Mouse (Mus musculus): ENCODE measurements around the gene Ggct.

The Ggct gene

DNA sequence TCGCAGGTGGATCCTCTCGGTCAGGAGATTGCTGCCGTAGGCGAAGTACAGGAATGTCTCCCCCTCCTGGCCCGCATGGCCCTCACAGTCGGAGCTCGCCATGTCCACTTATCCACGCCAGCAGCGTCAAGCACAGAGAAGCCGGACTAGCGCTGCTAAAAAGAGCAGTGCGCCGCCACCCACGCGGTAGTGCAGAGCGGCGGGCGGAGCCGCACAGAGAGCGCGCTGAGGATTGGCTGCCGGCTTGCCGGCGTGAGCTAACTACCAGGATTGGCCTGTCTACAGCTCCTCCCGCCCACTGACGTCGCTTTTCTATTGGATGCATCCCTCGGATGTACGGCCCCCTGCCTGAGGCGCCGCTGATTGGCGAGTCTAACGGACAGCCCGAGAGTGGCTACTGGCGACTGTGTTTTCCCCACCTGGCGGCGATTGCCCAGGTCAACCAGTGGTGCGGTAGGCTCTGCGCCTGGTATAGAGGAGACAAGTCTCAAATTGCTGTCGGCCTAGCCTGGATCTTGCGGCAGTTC, at the start of gene Ggct:
Gene Ggct (minus strand): TSS at position 217 of the 527 bp plus-strand sequence.
- DNase-seq (ENCODE audit: low read depth, low spot score): peak; percentile 93

DNA sequence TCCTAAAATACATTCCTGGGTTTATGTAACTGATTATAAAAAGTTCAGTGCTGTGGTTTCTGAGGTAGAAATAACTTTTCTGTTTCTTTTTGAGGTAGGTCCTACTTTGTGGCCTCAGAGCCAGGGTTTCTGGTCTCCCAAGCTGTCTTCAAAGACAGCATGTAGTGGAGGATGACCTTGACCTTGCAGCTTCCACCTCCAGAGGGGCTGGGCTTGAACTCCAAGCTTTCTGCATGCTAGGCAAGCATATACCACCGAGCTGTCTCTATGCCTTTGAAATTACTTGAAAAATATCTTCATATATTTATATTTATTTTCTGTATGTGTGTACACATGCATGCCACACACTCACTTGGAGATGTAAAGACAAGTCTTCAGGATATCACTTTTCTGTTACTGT, 47.3 kb upstream of the Ggct start:
- peak; percentile 15 for DNase-seq (ENCODE audit: low read depth, low spot score)

- peak; percentile 27 for DNase-seq (ENCODE audit: low read depth, low spot score)
Measured at GRCm38 (mm10) chr6:55039446-55039783, 46.7 kb upstream of the Ggct start.

- DNase-seq (ENCODE audit: low read depth, low spot score): peak; percentile 78
Measured at GRCm38 (mm10) chr6:55038671-55039445, 46.1 kb upstream of the Ggct start.

- peak; percentile 85 for DNase-seq (ENCODE audit: low read depth, low spot score)
Measured at GRCm38 (mm10) chr6:55037799-55038670, 45.3 kb upstream of the Ggct start, which contains the start of gene Gars. TSS of gene Gars (plus strand) at chr6:55038007.

DNA sequence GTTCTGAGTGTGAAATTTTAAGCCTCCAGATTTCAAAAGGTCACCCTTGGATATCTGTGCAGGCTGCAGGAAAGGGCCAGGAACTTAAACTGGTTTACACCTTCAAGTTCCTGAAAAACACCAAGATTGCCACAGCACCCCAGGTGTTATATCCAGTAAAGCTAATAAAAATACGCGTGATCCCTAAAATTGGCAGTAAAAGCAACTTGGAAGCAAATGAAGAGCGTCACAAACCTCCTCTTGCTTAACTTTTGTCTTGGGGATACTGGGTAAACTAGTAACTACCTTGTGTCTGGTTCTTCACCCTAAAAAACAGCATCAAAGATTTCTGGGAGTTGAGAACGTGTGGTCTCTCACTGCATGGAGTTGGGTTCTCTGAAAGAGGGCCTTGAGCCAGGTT, 44.0 kb upstream of the Ggct start:
- DNase-seq (ENCODE audit: low read depth, low spot score): no peak

- DNase-seq (ENCODE audit: low read depth, low spot score): no peak
Measured at GRCm38 (mm10) chr6:55027642-55028041, 34.9 kb upstream of the Ggct start.

DNA sequence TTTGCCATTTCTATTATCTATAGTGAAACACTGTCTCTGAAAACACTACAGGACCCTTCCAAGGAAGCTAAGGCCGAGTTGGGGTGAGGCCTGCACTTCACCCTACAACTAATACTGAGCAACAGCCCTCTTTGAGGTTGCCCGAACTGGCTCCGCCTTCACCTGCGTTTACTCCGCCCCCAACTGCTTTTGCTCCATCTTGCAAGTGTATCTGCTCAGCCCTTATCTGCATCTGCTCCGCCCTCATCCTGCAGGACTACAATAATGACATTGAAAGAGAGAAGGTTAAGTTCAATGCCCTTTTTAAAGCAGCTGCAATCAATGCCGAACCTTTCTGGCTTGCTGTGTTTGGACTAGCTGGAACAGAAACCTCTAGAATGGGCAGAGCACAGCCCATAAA, 29.1 kb upstream of the Ggct start:
- no peak for DNase-seq (ENCODE audit: low read depth, low spot score)

DNA sequence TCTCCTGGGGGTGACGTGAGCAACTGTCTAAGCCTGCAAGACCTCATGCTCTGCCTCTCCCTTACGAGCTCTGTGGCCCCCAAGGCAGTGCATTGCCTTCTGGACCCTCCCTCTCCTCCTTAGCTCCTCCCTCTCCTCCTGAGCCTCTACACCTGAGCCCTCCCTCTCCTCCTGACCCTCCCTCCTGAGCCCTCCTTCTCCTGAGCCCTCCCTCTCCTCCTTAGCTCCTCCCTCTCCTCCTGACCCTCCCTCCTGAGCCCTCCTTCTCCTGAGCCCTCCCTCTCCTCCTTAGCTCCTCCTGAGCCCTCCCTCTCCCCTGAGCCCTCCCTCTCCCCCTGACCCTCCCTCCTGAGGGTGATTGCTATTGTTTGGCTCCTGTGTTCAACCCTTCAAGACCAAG, 25.7 kb upstream of the Ggct start:
- no peak for DNase-seq (ENCODE audit: low read depth, low spot score)

DNA sequence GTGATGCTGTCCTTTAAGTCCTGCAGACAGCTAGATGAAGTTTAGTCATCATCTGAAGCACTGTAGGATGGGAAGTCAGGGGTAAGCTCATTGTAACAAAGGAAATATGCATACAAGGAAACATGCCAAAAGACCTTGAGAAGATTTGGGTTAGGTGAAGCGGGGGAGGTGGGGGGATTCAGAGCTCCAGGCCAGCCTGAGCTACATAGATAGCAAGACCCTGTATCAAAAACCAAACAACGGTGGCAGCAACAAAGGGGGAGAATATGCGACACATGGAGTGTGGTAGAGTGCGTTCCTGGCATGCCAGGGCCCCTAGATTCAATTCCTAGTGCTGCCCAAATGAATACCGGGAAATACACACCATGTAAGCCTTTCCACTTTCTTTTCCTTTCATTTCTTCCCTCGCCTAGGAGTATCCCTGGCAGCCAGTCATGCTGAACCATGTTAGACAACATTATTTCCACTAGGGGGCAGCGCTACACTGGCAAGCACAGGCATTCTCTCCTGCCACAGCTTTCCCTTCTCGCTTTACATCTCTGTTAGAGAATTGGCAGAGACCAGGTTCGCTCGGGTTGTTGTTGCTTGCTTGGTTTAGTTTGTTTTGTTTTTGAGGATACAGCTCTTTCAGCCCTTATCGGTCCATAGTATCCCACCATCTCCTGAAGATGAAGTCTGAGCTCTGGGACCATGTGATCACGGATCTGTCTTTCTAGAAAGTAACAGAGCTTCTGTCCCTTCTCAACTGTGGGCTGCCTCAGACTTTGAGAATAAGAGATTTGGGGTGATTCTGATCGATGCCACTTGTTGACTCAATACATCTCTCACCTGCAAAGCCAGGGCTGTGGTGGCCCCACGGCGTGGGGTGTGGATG, 24.2 kb upstream of the Ggct start:
- peak; percentile 96 for DNase-seq (ENCODE audit: low read depth, low spot score)

GRCm38 (mm10) chr6:55016236-55016635, 23.5 kb upstream of the Ggct start:
- DNase-seq (ENCODE audit: low read depth, low spot score): peak; percentile 71

DNA sequence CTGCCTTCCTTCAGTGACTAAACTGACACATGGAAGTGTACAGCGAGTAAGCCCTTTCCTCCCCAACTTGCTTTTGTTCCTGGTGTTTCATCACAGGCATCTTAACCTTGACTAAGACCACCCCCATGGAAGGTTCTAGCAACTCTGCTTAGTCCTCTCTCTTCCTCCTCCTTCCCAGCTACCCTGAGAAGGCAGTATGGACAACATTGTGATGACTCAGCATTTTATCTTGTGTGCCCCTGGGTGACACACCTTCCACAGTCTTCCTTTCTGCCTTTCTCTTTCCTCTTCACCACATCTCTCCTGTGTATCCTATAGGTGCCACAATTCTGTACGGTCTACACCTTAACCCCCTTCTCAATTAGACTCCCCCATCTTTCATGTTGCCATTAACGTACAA, 21.4 kb upstream of the Ggct start:
- DNase-seq (ENCODE audit: low read depth, low spot score): no peak

GRCm38 (mm10) chr6:55012516-55012915, 19.8 kb upstream of the Ggct start:
- DNase-seq (ENCODE audit: low read depth, low spot score): no peak

DNA sequence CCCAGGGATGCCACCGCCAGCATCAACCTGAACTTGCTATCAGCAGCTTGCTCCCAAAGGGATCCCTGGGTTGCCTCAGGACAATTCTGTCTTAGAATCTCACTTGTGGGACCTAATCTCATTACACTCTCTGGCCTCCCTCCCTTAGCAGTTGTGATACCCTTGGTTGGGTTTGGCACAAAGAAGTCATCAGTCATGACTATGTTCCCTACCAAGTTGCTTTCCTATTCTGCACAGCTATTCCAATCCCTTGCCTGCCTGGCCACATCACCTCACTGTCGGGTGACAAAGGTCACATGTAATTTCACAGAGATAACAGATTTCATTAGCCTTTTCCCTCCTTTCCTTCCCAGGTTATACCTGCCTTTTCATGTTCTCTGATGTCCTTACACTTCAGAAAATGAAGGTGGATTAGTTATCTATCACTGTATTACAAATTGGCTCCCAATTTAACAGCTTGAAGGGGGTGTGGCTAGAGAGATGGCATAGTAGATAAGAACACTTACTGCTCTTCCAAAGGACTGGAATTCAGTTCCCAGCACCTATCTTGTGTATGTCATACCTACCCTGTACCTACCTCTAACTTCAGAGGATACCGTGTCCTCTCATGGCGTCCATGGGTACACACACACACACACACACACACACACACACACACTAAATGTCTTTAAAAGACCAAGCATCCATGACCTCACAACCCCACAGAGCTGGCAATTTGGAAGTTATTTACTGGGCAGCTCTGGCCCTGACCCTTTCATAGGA, 17.8 kb upstream of the Ggct start:
- no peak for DNase-seq (ENCODE audit: low read depth, low spot score)

- DNase-seq (ENCODE audit: low read depth, low spot score): no peak
Measured at GRCm38 (mm10) chr6:55009391-55010230, 16.9 kb upstream of the Ggct start.

DNA sequence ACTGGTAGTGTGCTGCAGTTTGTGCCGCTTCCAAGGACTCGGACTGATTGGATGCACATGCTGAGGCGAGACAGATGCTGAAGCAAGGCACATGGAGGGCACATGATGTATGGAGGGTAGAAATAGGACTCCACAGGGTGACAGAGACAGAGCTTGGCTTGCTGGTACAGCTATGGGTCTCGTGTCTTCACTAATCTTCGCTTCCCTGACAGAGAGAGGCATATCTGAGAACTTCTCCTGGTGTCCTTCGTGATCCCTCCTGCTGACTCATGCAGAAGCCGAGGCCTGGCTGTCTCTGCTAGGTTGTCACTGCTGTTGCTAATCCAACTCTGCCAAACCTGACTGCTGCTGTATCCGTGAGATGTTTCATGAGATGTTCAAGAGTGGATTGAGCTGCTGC, 15.7 kb upstream of the Ggct start:
- DNase-seq (ENCODE audit: low read depth, low spot score): no peak

DNA sequence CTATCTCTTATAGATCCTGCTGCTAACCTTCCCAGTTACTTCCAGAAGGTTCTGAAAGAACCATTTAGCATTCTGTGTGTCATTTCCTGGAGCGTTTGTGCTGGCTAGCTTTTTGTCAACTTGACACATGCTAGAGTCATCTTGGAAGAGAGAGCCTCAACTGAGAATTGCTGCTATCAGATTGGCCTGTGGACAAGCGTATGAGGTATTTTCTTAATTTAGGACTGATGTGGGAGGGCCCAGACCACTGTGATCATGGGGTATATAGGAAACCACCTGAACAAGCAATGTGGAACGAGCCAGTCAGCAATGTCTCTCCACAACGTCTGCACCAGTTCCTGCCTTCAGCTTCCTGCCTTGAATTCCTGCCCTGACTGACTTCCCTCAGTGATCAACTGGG, 10.8 kb upstream of the Ggct start:
- DNase-seq (ENCODE audit: low read depth, low spot score): peak; percentile 21

- DNase-seq (ENCODE audit: low read depth, low spot score): no peak
Measured at GRCm38 (mm10) chr6:55002438-55002837, 9.7 kb upstream of the Ggct start.

- DNase-seq (ENCODE audit: low read depth, low spot score): no peak
Measured at GRCm38 (mm10) chr6:55001320-55001719, 8.6 kb upstream of the Ggct start.

DNA sequence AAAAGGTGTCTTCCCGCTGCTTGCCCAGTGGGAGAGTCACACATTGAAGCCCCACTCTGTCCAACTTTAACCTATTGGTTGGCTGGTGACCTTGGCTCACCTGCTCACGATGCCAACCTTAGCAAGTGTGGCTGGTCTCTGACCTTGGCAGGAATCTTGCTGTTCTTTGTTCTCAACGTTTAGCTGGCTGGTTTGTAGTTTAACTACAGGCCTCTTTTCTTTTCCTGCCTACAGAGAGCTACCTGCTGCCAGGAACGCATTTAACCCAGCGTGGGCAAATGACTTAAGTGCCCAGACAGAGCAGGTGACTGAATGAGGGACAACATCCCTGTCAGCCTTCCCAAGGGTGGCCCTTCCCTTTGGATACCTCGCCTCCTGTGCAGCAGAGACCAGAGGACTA, 5.0 kb upstream of the Ggct start:
- no peak for DNase-seq (ENCODE audit: low read depth, low spot score)
